21 mouse cellular contexts compared by ENCODE assay signal in the genomic region with DNA sequence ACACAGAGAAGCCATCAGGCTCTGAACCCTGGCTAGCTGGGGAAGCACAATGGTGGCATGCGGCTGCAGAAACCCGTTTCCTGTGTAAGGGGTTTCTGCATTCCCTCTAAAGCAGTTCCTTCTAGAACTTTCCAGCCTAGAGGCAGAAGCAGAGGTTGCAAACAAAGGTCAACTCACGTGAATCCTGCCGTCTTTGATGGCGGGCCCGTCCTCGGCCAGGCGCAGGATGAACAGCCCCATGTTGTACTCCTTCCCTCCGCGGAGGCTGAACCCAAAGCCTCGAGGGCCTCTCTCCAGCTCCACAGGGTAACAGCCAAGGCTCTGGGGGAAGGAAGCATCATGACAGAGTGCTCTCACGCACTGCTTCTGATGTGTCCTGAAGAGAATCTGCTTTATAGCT. TPM values are rescaled to one million over a fixed set of nuclear protein-coding genes. Genes with fewer than 3 reads are reported as not detected.
DNase-seq lines count a peak whose midpoint lies in the region; ATAC-seq and TF ChIP-seq lines count a peak whose summit lies in the region.
"Had no signal": no experiment of that assay in that cellular context is flagged by ENCODE, and none has a peak within 500 bp of the region (broad histone marks: within the 10 kb centered on the region; RNA-seq: fewer than 3 reads in every experiment).

No protein-coding gene starts in this region.

- no peaks in the 10 kb centered on the region; the same call in 1 of the 2 replicates for H3K4me1 ChIP-seq in intestine, embryonic 14.5 days (replicated peaks; ENCODE audit: control insufficient read depth, insufficient read depth, low read length)
- H3K4me1 ChIP-seq in intestine, embryonic 16.5 days (ENCODE audit: control insufficient read depth, insufficient read depth, low read length) = no peaks in the 10 kb centered on the region
- no peaks in the 10 kb centered on the region for H3K4me1 ChIP-seq in midbrain, embryonic 11.5 days (ENCODE audit: control insufficient read depth, insufficient read depth, low read length)
- H3K4me1 ChIP-seq in midbrain, embryonic 15.5 days = no peaks in the 10 kb centered on the region
- H3K4me1 ChIP-seq in ES-E14 (ENCODE audit: control insufficient read depth in 2 of 2, insufficient read depth in 2 of 2, low read length in 2 of 2, poor library complexity in 1 of 2) = no peaks in the 10 kb centered on the region
- H3K4me1 ChIP-seq: embryonic facial prominence, embryonic 10.5 days; embryonic facial prominence, embryonic 12.5 days; forebrain, embryonic 13.5 days; forebrain, embryonic 15.5 days had no signal

- H3K27me3 ChIP-seq in intestine, embryonic 14.5 days (replicated peaks; ENCODE audit: control insufficient read depth, insufficient read depth, low read length) = no peaks in the 10 kb centered on the region
- no peaks in the 10 kb centered on the region for H3K27me3 ChIP-seq in intestine, embryonic 16.5 days (replicated peaks; ENCODE audit: control insufficient read depth, insufficient read depth, low read length)
- no peaks in the 10 kb centered on the region for H3K27me3 ChIP-seq in midbrain, embryonic 11.5 days (ENCODE audit: control insufficient read depth, insufficient read depth, low read length)
- no peaks in the 10 kb centered on the region for H3K27me3 ChIP-seq in midbrain, embryonic 15.5 days (replicated peaks)
- H3K27me3 ChIP-seq: embryonic facial prominence, embryonic 12.5 days; forebrain, embryonic 13.5 days; forebrain, embryonic 15.5 days; Patski had no signal

- H3K27ac ChIP-seq in intestine, embryonic 14.5 days (ENCODE audit: low read depth) = peak overlapping the region; percentile 6; the same call in 1 of the 2 replicates
- no peak overlapping the region for H3K27ac ChIP-seq in intestine, embryonic 16.5 days (ENCODE audit: low read length)
- no peak overlapping the region for H3K27ac ChIP-seq in midbrain, embryonic 11.5 days (ENCODE audit: low read depth, low read length)
- no peak overlapping the region for H3K27ac ChIP-seq in midbrain, embryonic 15.5 days
- no peak overlapping the region for H3K27ac ChIP-seq in ES-E14 (ENCODE audit: insufficient read depth, low read depth, low read length, poor library complexity, severe bottlenecking)
- H3K27ac ChIP-seq: embryonic facial prominence, embryonic 10.5 days; embryonic facial prominence, embryonic 12.5 days; forebrain, embryonic 13.5 days; forebrain, embryonic 15.5 days had no signal

- no peak overlapping the region for H3K4me3 ChIP-seq in intestine, embryonic 14.5 days (ENCODE audit: low read depth, low read length)
- no peak overlapping the region for H3K4me3 ChIP-seq in intestine, embryonic 16.5 days (ENCODE audit: low read length)
- H3K4me3 ChIP-seq in midbrain, embryonic 11.5 days (ENCODE audit: low read depth, low read length) = no peak overlapping the region
- H3K4me3 ChIP-seq in midbrain, embryonic 15.5 days = no peak overlapping the region
- no peak overlapping the region for H3K4me3 ChIP-seq in ES-E14 (ENCODE audit: insufficient read depth in 1 of 2, low read depth in 1 of 2, low read length in 2 of 2, poor library complexity in 1 of 2, severe bottlenecking in 1 of 2)
- H3K4me3 ChIP-seq: embryonic facial prominence, embryonic 10.5 days; embryonic facial prominence, embryonic 12.5 days; forebrain, embryonic 13.5 days; forebrain, embryonic 15.5 days had no signal

- no peak for DNase-seq in intestine, embryonic 14.5 days (ENCODE audit: low spot score)
- peak; percentile 45 for DNase-seq in midbrain, embryonic 11.5 days (ENCODE audit: low spot score, missing footprints)
- DNase-seq in ES-E14 (ENCODE audit: low read depth, low spot score) (no peak), R1 (ENCODE audit: low read depth, low spot score) (peak; percentile 40)
- no peak for DNase-seq in left cerebral cortex, adult 18-20 months (ENCODE audit: low spot score in 2 of 2)
- no peak for DNase-seq in frontal cortex, postnatal 36 days (ENCODE audit: low spot score in 2 of 2)
- DNase-seq: adrenal gland, adult 8-10 months; adrenal gland, postnatal 14 days; adrenal gland, postnatal 36 days; cerebellum, adult 11-12 months; cerebellum, adult 2 months had no signal

- no peak for ATAC-seq in intestine, embryonic 14.5 days (replicated peaks; ENCODE audit: low FRiP score, low TSS enrichment, low read depth)
- no peak for ATAC-seq in intestine, embryonic 16.5 days
- ATAC-seq in midbrain, embryonic 11.5 days (ENCODE audit: low FRiP score) = no peak
- ATAC-seq in midbrain, embryonic 15.5 days (replicated peaks) = no peak
- ATAC-seq: activated CD4-positive, CD25-positive, alpha-beta regulatory T cell, adult 4 months; forebrain, embryonic 15.5 days; Patski had no signal

- H3K9me3 ChIP-seq in intestine, embryonic 14.5 days (ENCODE audit: control insufficient read depth, low read length) = no peaks in the 10 kb centered on the region
- H3K9me3 ChIP-seq in intestine, embryonic 16.5 days (ENCODE audit: control insufficient read depth, low read length) = no peaks in the 10 kb centered on the region
- no peaks in the 10 kb centered on the region for H3K9me3 ChIP-seq in midbrain, embryonic 11.5 days (ENCODE audit: control insufficient read depth, low read length)
- no peaks in the 10 kb centered on the region for H3K9me3 ChIP-seq in midbrain, embryonic 15.5 days
- H3K9me3 ChIP-seq in ES-E14 (ENCODE audit: control insufficient read depth, insufficient read depth, low read depth, low read length) = no peaks in the 10 kb centered on the region
- H3K9me3 ChIP-seq: embryonic facial prominence, embryonic 10.5 days; embryonic facial prominence, embryonic 12.5 days; forebrain, embryonic 13.5 days; forebrain, embryonic 15.5 days; G1E had no signal

- 72% methylated on average over 12 of the region's 12 CpGs for WGBS in intestine, embryonic 14.5 days
- WGBS in intestine, embryonic 16.5 days = 81% methylated on average over 12 of the region's 12 CpGs
- WGBS in midbrain, embryonic 11.5 days = 91% methylated on average over 12 of the region's 12 CpGs
- WGBS in midbrain, embryonic 15.5 days = 89% methylated on average over 12 of the region's 12 CpGs

- H3K9ac ChIP-seq in intestine, embryonic 14.5 days (ENCODE audit: low read length) = no peak overlapping the region
- H3K9ac ChIP-seq in intestine, embryonic 16.5 days (ENCODE audit: low read depth, low read length) = no peak overlapping the region
- H3K9ac ChIP-seq in midbrain, embryonic 11.5 days (ENCODE audit: low read length) = no peak overlapping the region
- H3K9ac ChIP-seq in midbrain, embryonic 15.5 days = no peak overlapping the region
- H3K9ac ChIP-seq in ES-E14 (ENCODE audit: insufficient read depth, low read depth, low read length, poor library complexity, severe bottlenecking) = peak overlapping the region; percentile 30; the same call in 1 of the 2 replicates
- H3K9ac ChIP-seq: embryonic facial prominence, embryonic 12.5 days; forebrain, embryonic 13.5 days; forebrain, embryonic 15.5 days; forebrain, postnatal 0 days had no signal

- H3K36me3 ChIP-seq in intestine, embryonic 14.5 days (ENCODE audit: control insufficient read depth, insufficient read depth, low read length) = peaks cover 58% of the 10 kb centered on the region
- H3K36me3 ChIP-seq in intestine, embryonic 16.5 days (ENCODE audit: control insufficient read depth, insufficient read depth, low read length) = 0 out of 2 replicates have a peak, but pooled peaks cover 4% of the 10 kb centered on the region
- H3K36me3 ChIP-seq in midbrain, embryonic 11.5 days (ENCODE audit: control insufficient read depth, insufficient read depth, low read length) = peaks cover 4% of the 10 kb centered on the region; the same call in 1 of the 2 replicates
- H3K36me3 ChIP-seq in midbrain, embryonic 15.5 days (replicated peaks) = peaks cover 10% of the 10 kb centered on the region; the same call in 1 of the 2 replicates
- no peaks in the 10 kb centered on the region for H3K36me3 ChIP-seq in ES-E14 (ENCODE audit: control insufficient read depth, insufficient read depth, low read length, poor library complexity, severe bottlenecking)

- in situ Hi-C loops in ES-E14 (cut with MboI; ENCODE audit: low sequenced_read_pairs in 2 of 2, unreplicated experiment in 2 of 2) = no loop called here

- no peak overlapping the region for H3K4me2 ChIP-seq in intestine, embryonic 14.5 days (ENCODE audit: low read length)
- no peak overlapping the region for H3K4me2 ChIP-seq in intestine, embryonic 16.5 days (ENCODE audit: low read depth, low read length)
- H3K4me2 ChIP-seq in midbrain, embryonic 11.5 days = no peak overlapping the region
- H3K4me2 ChIP-seq in midbrain, embryonic 15.5 days = no peak overlapping the region
- H3K4me2 ChIP-seq: embryonic facial prominence, embryonic 12.5 days; forebrain, embryonic 13.5 days; forebrain, embryonic 15.5 days had no signal

TF ChIP-seq in ES-E14, 5 proteins besides CTCF, POLR2A, EP300 and RAD21:
- TF ChIP-seq ZC3H11A (IDR thresholded peaks at IDR 0.05; ENCODE audit: borderline replicate concordance, low read depth, low read length) = no peak

RNA-seq across cellular contexts. Expression of gene Phtf1, which starts 52.2 kb away (rescaled TPM):
- polyA plus RNA-seq in intestine, embryonic 14.5 days (2014; fragmentation: Nextera tagmentation; extraction: Ambion mirVana) = 27.5 and 30.3 TPM in 2 replicates
- polyA plus RNA-seq in intestine, embryonic 16.5 days (2015; fragmentation: Nextera tagmentation; extraction: Ambion mirVana) = 12.7 and 13.5 TPM in 2 replicates
- polyA plus RNA-seq in midbrain, embryonic 11.5 days (2014; fragmentation: Nextera tagmentation; extraction: Ambion mirVana) = 53.4 and 59.2 TPM in 2 replicates
- polyA plus RNA-seq in midbrain, embryonic 15.5 days (2015; fragmentation: Nextera tagmentation; extraction: Ambion mirVana) = 25.0 and 26.2 TPM in 2 replicates
- 14.1 and 18.2 TPM in 2 replicates for total RNA-seq in ES-E14 (2012; rRNA removed)
- 10 to 100 TPM; 44.6 to 49.2 TPM for total RNA-seq in left cerebral cortex, adult 18-20 months (2021)

Comparison
In these comparisons a context has a peak if more than half of its experiments do, and no peak if none do; other contexts are left out.
1. DNase-seq: peak in midbrain, embryonic 11.5 days (single experiment) and R1 (single experiment); none in intestine, embryonic 14.5 days (single experiment), ES-E14 (single experiment), left cerebral cortex, adult 18-20 months (0 of 2) and frontal cortex, postnatal 36 days (0 of 2).